Mouse (Mus musculus): ENCODE results near the gene Ttyh3.

DNA sequence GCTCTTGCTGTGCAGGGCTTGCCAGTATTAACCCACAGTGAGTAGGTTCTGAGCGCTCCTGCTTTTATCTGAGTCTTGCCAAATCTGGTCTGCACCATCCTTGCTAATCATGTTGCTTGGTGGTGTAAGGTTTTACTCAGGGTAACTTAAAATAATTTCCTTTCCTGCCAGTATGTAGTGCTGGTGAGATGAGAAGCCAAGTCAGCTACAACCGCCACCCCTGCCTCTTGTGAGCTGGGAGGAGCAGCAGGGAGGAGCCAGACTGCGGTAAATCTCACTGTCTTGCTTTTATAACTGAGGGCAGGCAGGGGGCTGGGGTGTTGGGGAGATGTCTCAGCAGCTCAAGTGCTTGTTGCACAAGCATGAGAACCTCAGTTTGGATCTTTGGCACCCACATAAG is 39.6 kb upstream of the Ttyh3 start:
- TF ChIP-seq CTCF (IDR thresholded peaks at IDR 0.05; ENCODE audit: extremely low read depth, insufficient read depth, insufficient read length, insufficient replicate concordance) (no peak), POLR2A (IDR thresholded peaks at IDR 0.05; ENCODE audit: low read depth, low read length) (no peak)

Measured in spleen, adult 2 months (tissue).